Mouse (Mus musculus): ENCODE measurements around the gene Il18rap. TPM values are rescaled to one million over a fixed set of nuclear protein-coding genes. Genes with fewer than 3 reads are reported as not detected.
A peak's percentile ranks its signal among the peaks of the same experiment; 100 is the strongest.

The Il18rap gene
- 0.09 and 0.11 TPM in 2 replicates for polyA plus RNA-seq (2014; fragmentation: Nextera tagmentation; extraction: Ambion mirVana)

GRCm38 (mm10) chr1:40514851-40515585 is at the start of gene Il18rap:
Gene Il18rap, plus strand, starts transcription at chr1:40515362.
- Histone ChIP-seq H3K9me3 (ENCODE audit: control insufficient read depth, low read length) (0 out of 2 replicates have a peak, but pooled peaks cover 3% of the 10 kb centered on the region), H3K27ac (ENCODE audit: low read depth, low read length) (no peak within 1 kb of the TSS), H3K27me3 (ENCODE audit: control insufficient read depth, insufficient read depth, low read length) (no peaks in the 10 kb centered on the region), H3K36me3 (ENCODE audit: control insufficient read depth, insufficient read depth, low read length) (no peaks in the 10 kb centered on the region), H3K4me2 (replicated peaks; ENCODE audit: low read depth, low read length) (no peak within 1 kb of the TSS), H3K4me1 (ENCODE audit: control insufficient read depth, insufficient read depth, low read length) (no peaks in the 10 kb centered on the region), H3K9ac (ENCODE audit: low read depth, low read length) (no peak within 1 kb of the TSS), H3K4me3 (ENCODE audit: low read length) (no peak within 1 kb of the TSS)
- ATAC-seq (ENCODE audit: low FRiP score, low TSS enrichment): no peak
- WGBS: 20% methylated on average over 9 of the region's 9 CpGs

- Histone ChIP-seq H3K9ac (ENCODE audit: low read depth, low read length) (no peak within 1 kb of the TSS), H3K36me3 (ENCODE audit: control insufficient read depth, insufficient read depth, low read length) (no peaks in the 10 kb centered on the region), H3K27me3 (ENCODE audit: control insufficient read depth, insufficient read depth, low read length) (no peaks in the 10 kb centered on the region), H3K27ac (ENCODE audit: low read depth, low read length) (no peak within 1 kb of the TSS), H3K4me3 (ENCODE audit: low read length) (no peak within 1 kb of the TSS), H3K4me1 (ENCODE audit: control insufficient read depth, insufficient read depth, low read length) (no peaks in the 10 kb centered on the region), H3K4me2 (replicated peaks; ENCODE audit: low read depth, low read length) (0 out of 2 replicates have a peak within 1 kb of the TSS, but pooled peaks have one; percentile 8), H3K9me3 (ENCODE audit: control insufficient read depth, low read length) (no peaks in the 10 kb centered on the region)
- no peak for ATAC-seq (ENCODE audit: low FRiP score, low TSS enrichment)
- WGBS: 45% methylated on average over 20 of the region's 20 CpGs
These were observed 49.4 kb upstream of the Il18rap start, which contains the start of gene Il18r1 for GRCm38 (mm10) chr1:40465477-40466430. Gene Il18r1, plus strand, starts transcription at chr1:40465552.

- H3K36me3 ChIP-seq (ENCODE audit: control insufficient read depth, insufficient read depth, low read length): no peaks in the 10 kb centered on the region
- no peak overlapping the region for H3K27ac ChIP-seq (ENCODE audit: low read depth, low read length)
- no peaks in the 10 kb centered on the region for H3K27me3 ChIP-seq (ENCODE audit: control insufficient read depth, insufficient read depth, low read length)
- no peak overlapping the region for H3K4me3 ChIP-seq (ENCODE audit: low read length)
- WGBS: 84% methylated on average over 4 of the region's 4 CpGs
- H3K4me1 ChIP-seq (ENCODE audit: control insufficient read depth, insufficient read depth, low read length): no peaks in the 10 kb centered on the region
- no peak overlapping the region for H3K4me2 ChIP-seq (replicated peaks; ENCODE audit: low read depth, low read length)
- no peak for ATAC-seq (ENCODE audit: low FRiP score, low TSS enrichment)
- H3K9me3 ChIP-seq (ENCODE audit: control insufficient read depth, low read length): no peaks in the 10 kb centered on the region
- no peak overlapping the region for H3K9ac ChIP-seq (ENCODE audit: low read depth, low read length)
These were observed 47.9 kb upstream of the Il18rap start for GRCm38 (mm10) chr1:40467306-40467705.

GRCm38 (mm10) chr1:40468805-40469204 is 46.4 kb upstream of the Il18rap start:
- H3K4me3 ChIP-seq (ENCODE audit: low read length): no peak overlapping the region
- no peaks in the 10 kb centered on the region for H3K4me1 ChIP-seq (ENCODE audit: control insufficient read depth, insufficient read depth, low read length)
- no peak overlapping the region for H3K27ac ChIP-seq (ENCODE audit: low read depth, low read length)
- 91% methylated on average over 2 of the region's 2 CpGs for WGBS
- no peak overlapping the region for H3K4me2 ChIP-seq (replicated peaks; ENCODE audit: low read depth, low read length)
- no peaks in the 10 kb centered on the region for H3K9me3 ChIP-seq (ENCODE audit: control insufficient read depth, low read length)
- H3K9ac ChIP-seq (ENCODE audit: low read depth, low read length): no peak overlapping the region
- no peak for ATAC-seq (ENCODE audit: low FRiP score, low TSS enrichment)
- no peaks in the 10 kb centered on the region for H3K36me3 ChIP-seq (ENCODE audit: control insufficient read depth, insufficient read depth, low read length)
- no peaks in the 10 kb centered on the region for H3K27me3 ChIP-seq (ENCODE audit: control insufficient read depth, insufficient read depth, low read length)

GRCm38 (mm10) chr1:40469900-40470299 is 45.3 kb upstream of the Il18rap start:
- no peaks in the 10 kb centered on the region for H3K9me3 ChIP-seq (ENCODE audit: control insufficient read depth, low read length)
- H3K9ac ChIP-seq (ENCODE audit: low read depth, low read length): no peak overlapping the region
- no peak overlapping the region for H3K4me3 ChIP-seq (ENCODE audit: low read length)
- no peaks in the 10 kb centered on the region for H3K4me1 ChIP-seq (ENCODE audit: control insufficient read depth, insufficient read depth, low read length)
- no peak overlapping the region for H3K27ac ChIP-seq (ENCODE audit: low read depth, low read length)
- no peak overlapping the region for H3K4me2 ChIP-seq (replicated peaks; ENCODE audit: low read depth, low read length)
- WGBS: 92% methylated on average over 12 of the region's 12 CpGs
- ATAC-seq (ENCODE audit: low FRiP score, low TSS enrichment): no peak
- no peaks in the 10 kb centered on the region for H3K27me3 ChIP-seq (ENCODE audit: control insufficient read depth, insufficient read depth, low read length)
- no peaks in the 10 kb centered on the region for H3K36me3 ChIP-seq (ENCODE audit: control insufficient read depth, insufficient read depth, low read length)

- WGBS: 93% methylated on average over 1 of the region's 1 CpGs
- Histone ChIP-seq H3K27ac (ENCODE audit: low read depth, low read length) (no peak overlapping the region), H3K4me3 (ENCODE audit: low read length) (no peak overlapping the region), H3K4me2 (replicated peaks; ENCODE audit: low read depth, low read length) (no peak overlapping the region), H3K27me3 (ENCODE audit: control insufficient read depth, insufficient read depth, low read length) (no peaks in the 10 kb centered on the region), H3K4me1 (ENCODE audit: control insufficient read depth, insufficient read depth, low read length) (no peaks in the 10 kb centered on the region), H3K9ac (ENCODE audit: low read depth, low read length) (no peak overlapping the region), H3K9me3 (ENCODE audit: control insufficient read depth, low read length) (no peaks in the 10 kb centered on the region), H3K36me3 (ENCODE audit: control insufficient read depth, insufficient read depth, low read length) (no peaks in the 10 kb centered on the region)
- no peak for ATAC-seq (ENCODE audit: low FRiP score, low TSS enrichment)
These were observed 42.8 kb upstream of the Il18rap start for GRCm38 (mm10) chr1:40472401-40472800.

- Histone ChIP-seq H3K4me2 (replicated peaks; ENCODE audit: low read depth, low read length) (no peak overlapping the region), H3K4me1 (ENCODE audit: control insufficient read depth, insufficient read depth, low read length) (no peaks in the 10 kb centered on the region), H3K4me3 (ENCODE audit: low read length) (no peak overlapping the region), H3K27me3 (ENCODE audit: control insufficient read depth, insufficient read depth, low read length) (no peaks in the 10 kb centered on the region), H3K9me3 (ENCODE audit: control insufficient read depth, low read length) (no peaks in the 10 kb centered on the region), H3K36me3 (ENCODE audit: control insufficient read depth, insufficient read depth, low read length) (no peaks in the 10 kb centered on the region), H3K9ac (ENCODE audit: low read depth, low read length) (no peak overlapping the region), H3K27ac (ENCODE audit: low read depth, low read length) (no peak overlapping the region)
- 82% methylated on average over 4 of the region's 4 CpGs for WGBS
- ATAC-seq (ENCODE audit: low FRiP score, low TSS enrichment): no peak
These were observed 41.5 kb upstream of the Il18rap start for GRCm38 (mm10) chr1:40473640-40474039.

GRCm38 (mm10) chr1:40474336-40474735 is 40.8 kb upstream of the Il18rap start:
- no peaks in the 10 kb centered on the region for H3K4me1 ChIP-seq (ENCODE audit: control insufficient read depth, insufficient read depth, low read length)
- no peak for ATAC-seq (ENCODE audit: low FRiP score, low TSS enrichment)
- H3K36me3 ChIP-seq (ENCODE audit: control insufficient read depth, insufficient read depth, low read length): no peaks in the 10 kb centered on the region
- no peaks in the 10 kb centered on the region for H3K9me3 ChIP-seq (ENCODE audit: control insufficient read depth, low read length)
- no peak overlapping the region for H3K9ac ChIP-seq (ENCODE audit: low read depth, low read length)
- no peak overlapping the region for H3K27ac ChIP-seq (ENCODE audit: low read depth, low read length)
- 90% methylated on average over 5 of the region's 5 CpGs for WGBS
- H3K27me3 ChIP-seq (ENCODE audit: control insufficient read depth, insufficient read depth, low read length): no peaks in the 10 kb centered on the region
- H3K4me2 ChIP-seq (replicated peaks; ENCODE audit: low read depth, low read length): no peak overlapping the region
- H3K4me3 ChIP-seq (ENCODE audit: low read length): no peak overlapping the region

GRCm38 (mm10) chr1:40475697-40476096 is 39.5 kb upstream of the Il18rap start:
- no peak overlapping the region for H3K27ac ChIP-seq (ENCODE audit: low read depth, low read length)
- no peak overlapping the region for H3K4me2 ChIP-seq (replicated peaks; ENCODE audit: low read depth, low read length)
- H3K27me3 ChIP-seq (ENCODE audit: control insufficient read depth, insufficient read depth, low read length): no peaks in the 10 kb centered on the region
- no peak overlapping the region for H3K9ac ChIP-seq (ENCODE audit: low read depth, low read length)
- H3K36me3 ChIP-seq (ENCODE audit: control insufficient read depth, insufficient read depth, low read length): no peaks in the 10 kb centered on the region
- no peaks in the 10 kb centered on the region for H3K9me3 ChIP-seq (ENCODE audit: control insufficient read depth, low read length)
- ATAC-seq (ENCODE audit: low FRiP score, low TSS enrichment): no peak
- no peaks in the 10 kb centered on the region for H3K4me1 ChIP-seq (ENCODE audit: control insufficient read depth, insufficient read depth, low read length)
- WGBS: 65% methylated on average over 3 of the region's 3 CpGs
- no peak overlapping the region for H3K4me3 ChIP-seq (ENCODE audit: low read length)

Measured in kidney, embryonic 14.5 days (tissue).